Mouse (Mus musculus): ENCODE measurements around the gene Smyd5. TPM values are rescaled to one million over a fixed set of nuclear protein-coding genes. Genes with fewer than 3 reads are reported as not detected.

Gene Smyd5
- 10.1 and 10.9 TPM in 2 replicates for polyA plus RNA-seq (2015; fragmentation: Nextera tagmentation; extraction: Ambion mirVana)

DNA sequence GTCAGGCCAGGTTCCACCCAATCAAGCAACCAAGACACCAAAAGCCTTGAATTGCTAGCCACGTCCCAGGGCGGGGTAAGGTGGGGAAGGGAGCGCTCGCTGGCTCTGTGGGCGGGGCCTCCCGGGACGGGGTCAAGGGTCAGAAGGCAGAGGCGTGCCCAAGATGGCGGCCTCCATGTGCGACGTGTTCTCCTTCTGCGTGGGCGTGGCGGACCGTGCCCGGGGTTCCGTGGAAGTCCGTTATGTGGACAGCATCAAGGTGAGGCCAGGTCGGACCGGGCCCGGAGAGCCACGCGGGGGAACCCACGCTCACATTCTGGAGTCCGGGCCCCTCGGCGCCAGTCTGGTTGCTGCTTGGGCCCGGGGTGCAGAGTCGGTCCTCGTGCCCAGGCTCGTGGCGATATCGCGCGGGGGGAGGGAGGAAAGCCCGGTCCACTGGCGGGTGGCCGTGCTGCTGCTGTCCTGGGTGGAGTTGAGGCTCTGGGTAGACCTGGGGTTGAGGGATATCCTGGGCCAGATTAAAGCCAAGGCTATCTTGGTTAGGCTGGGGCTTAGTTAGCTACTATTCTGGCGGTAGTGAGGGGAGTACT lies at the start of gene Smyd5:
Smyd5 (plus strand) TSS at position 148 of the 590 bp plus-strand sequence.
- no peaks in the 10 kb centered on the region for H3K4me1 ChIP-seq (replicated peaks; ENCODE audit: control insufficient read depth, insufficient read depth, low read length)
- no peaks in the 10 kb centered on the region for H3K9me3 ChIP-seq (ENCODE audit: control insufficient read depth)
- H3K36me3 ChIP-seq (ENCODE audit: control insufficient read depth, insufficient read depth) = no peaks in the 10 kb centered on the region
- no peaks in the 10 kb centered on the region for H3K27me3 ChIP-seq (replicated peaks; ENCODE audit: control insufficient read depth, insufficient read depth, low read length)
- H3K9ac ChIP-seq (ENCODE audit: low read depth, low read length) = peak within 1 kb of the TSS; percentile 49
- TF ChIP-seq CTCF (IDR thresholded peaks at IDR 0.05; ENCODE audit: low read depth) = no peak
- H3K4me3 ChIP-seq (ENCODE audit: low read depth, low read length) = peak within 1 kb of the TSS; percentile 77
- H3K4me2 ChIP-seq (replicated peaks; ENCODE audit: low read depth) = peak within 1 kb of the TSS; percentile 94
- peak; percentile 92 for ATAC-seq
- WGBS = 0% methylated on average over 38 of the region's 39 CpGs
- H3K27ac ChIP-seq (ENCODE audit: low read depth, low read length) = no peak within 1 kb of the TSS

DNA sequence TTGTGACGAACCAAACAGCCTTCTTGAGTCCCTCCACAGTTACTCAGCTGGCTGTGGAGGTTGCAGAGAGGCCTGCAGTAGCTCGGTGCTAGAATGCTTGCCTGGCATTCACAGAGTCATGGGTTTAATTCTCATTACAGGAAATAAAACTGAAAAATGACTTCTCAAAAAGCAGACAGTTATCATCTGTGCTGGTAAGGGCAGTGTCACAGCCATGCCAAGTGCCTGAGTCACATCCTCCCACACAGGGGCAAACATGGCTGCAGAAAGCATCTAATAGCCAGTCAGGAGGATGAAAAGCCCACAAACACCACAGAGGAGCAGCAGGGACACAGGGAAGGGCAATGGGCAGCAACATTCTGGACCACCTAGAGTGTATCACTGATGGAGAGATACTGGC lies 49.0 kb upstream of the Smyd5 start:
- H3K4me1 ChIP-seq (replicated peaks; ENCODE audit: control insufficient read depth, insufficient read depth, low read length) = no peaks in the 10 kb centered on the region

DNA sequence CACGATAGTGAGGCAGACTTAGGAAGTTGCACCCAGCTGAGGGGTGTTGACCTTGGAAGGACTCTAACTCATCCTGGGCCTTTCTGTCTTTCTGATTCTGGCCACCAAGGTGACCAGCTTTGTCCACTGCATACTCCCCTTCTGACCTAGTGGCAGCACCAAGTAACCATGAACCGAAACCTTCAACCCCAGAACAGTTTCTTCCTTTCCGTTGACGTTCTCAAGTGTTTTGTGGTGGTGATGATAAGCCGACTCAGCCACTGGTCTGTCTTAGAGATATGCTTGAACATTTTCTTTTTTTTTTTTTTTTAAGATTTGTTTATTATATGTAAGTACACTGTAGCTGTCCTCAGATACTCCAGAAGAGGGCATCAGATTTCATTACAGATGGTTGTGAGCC lies 43.2 kb upstream of the Smyd5 start:
- 65% methylated on average over 5 of the region's 5 CpGs for WGBS
- Histone ChIP-seq H3K36me3 (ENCODE audit: control insufficient read depth, insufficient read depth) (no peaks in the 10 kb centered on the region), H3K9ac (ENCODE audit: low read depth, low read length) (no peak overlapping the region), H3K4me1 (replicated peaks; ENCODE audit: control insufficient read depth, insufficient read depth, low read length) (no peaks in the 10 kb centered on the region), H3K9me3 (ENCODE audit: control insufficient read depth) (no peaks in the 10 kb centered on the region), H3K27ac (ENCODE audit: low read depth, low read length) (no peak overlapping the region), H3K4me3 (ENCODE audit: low read depth, low read length) (no peak overlapping the region), H3K4me2 (replicated peaks; ENCODE audit: low read depth) (no peak overlapping the region), H3K27me3 (replicated peaks; ENCODE audit: control insufficient read depth, insufficient read depth, low read length) (no peaks in the 10 kb centered on the region)
- no peak for TF ChIP-seq CTCF (IDR thresholded peaks at IDR 0.05; ENCODE audit: low read depth)
- no peak for ATAC-seq

More for the DNA sequence above, 49.0 kb upstream of the Smyd5 start:
- TF ChIP-seq CTCF (IDR thresholded peaks at IDR 0.05; ENCODE audit: low read depth) = no peak
- Histone ChIP-seq H3K9me3 (ENCODE audit: control insufficient read depth) (no peaks in the 10 kb centered on the region), H3K27ac (ENCODE audit: low read depth, low read length) (no peak overlapping the region), H3K9ac (ENCODE audit: low read depth, low read length) (no peak overlapping the region), H3K4me2 (replicated peaks; ENCODE audit: low read depth) (no peak overlapping the region), H3K27me3 (replicated peaks; ENCODE audit: control insufficient read depth, insufficient read depth, low read length) (no peaks in the 10 kb centered on the region), H3K36me3 (ENCODE audit: control insufficient read depth, insufficient read depth) (no peaks in the 10 kb centered on the region), H3K4me3 (ENCODE audit: low read depth, low read length) (no peak overlapping the region)
- WGBS = 78% methylated on average over 2 of the region's 2 CpGs
- no peak for ATAC-seq

DNA sequence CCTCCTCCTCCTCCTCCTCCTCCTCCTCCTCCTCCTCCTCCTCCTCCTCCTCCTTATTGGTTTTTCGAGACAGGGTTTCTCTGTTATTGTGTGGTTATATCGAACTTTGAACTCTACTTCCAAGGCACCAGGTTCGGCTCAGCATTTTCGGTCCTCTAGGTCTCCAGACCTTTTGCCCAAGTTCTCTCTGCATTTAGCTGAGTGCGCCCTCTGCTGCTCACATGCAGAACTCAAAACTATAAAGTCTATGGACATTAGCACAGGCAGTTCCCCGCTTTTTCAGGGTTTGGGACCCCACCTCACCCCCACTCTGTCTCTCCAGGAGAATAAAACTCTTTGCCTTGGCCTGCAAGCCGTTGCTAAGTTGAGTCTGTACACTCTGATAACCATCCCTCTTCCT lies 40.0 kb upstream of the Smyd5 start:
- Histone ChIP-seq H3K27ac (ENCODE audit: low read depth, low read length) (no peak overlapping the region), H3K4me1 (replicated peaks; ENCODE audit: control insufficient read depth, insufficient read depth, low read length) (no peaks in the 10 kb centered on the region), H3K9me3 (ENCODE audit: control insufficient read depth) (no peaks in the 10 kb centered on the region), H3K4me2 (replicated peaks; ENCODE audit: low read depth) (no peak overlapping the region), H3K27me3 (replicated peaks; ENCODE audit: control insufficient read depth, insufficient read depth, low read length) (no peaks in the 10 kb centered on the region), H3K4me3 (ENCODE audit: low read depth, low read length) (no peak overlapping the region), H3K9ac (ENCODE audit: low read depth, low read length) (no peak overlapping the region), H3K36me3 (ENCODE audit: control insufficient read depth, insufficient read depth) (no peaks in the 10 kb centered on the region)
- 13% methylated on average over 6 of the region's 7 CpGs for WGBS
- TF ChIP-seq CTCF (IDR thresholded peaks at IDR 0.05; ENCODE audit: low read depth) = peak; percentile 88
- 0 out of 2 replicates have a peak, but pooled peaks have one; percentile 47 for ATAC-seq

DNA sequence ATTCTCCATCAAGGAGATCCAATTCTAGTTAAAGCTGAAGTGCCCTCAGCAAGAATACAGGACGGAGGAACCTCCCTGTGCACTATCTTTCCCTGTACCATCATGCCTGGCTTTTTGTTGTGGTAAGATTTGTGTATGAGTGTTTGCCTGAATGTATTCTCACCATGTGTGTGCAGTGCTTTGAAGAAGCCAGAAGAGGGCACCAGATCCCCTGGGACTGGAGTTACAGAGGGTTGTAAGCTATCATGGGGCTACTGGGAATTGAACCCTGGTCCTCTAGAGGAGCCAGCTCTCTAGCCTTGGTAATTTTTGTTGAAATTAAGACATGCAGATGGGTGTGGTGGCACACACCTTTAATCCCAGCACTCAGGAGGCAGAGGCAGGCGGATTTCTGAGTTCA lies 36.4 kb upstream of the Smyd5 start:
- no peaks in the 10 kb centered on the region for H3K27me3 ChIP-seq (replicated peaks; ENCODE audit: control insufficient read depth, insufficient read depth, low read length)
- H3K4me3 ChIP-seq (ENCODE audit: low read depth, low read length) = no peak overlapping the region
- no peaks in the 10 kb centered on the region for H3K36me3 ChIP-seq (ENCODE audit: control insufficient read depth, insufficient read depth)
- ATAC-seq = no peak
- no peaks in the 10 kb centered on the region for H3K9me3 ChIP-seq (ENCODE audit: control insufficient read depth)
- no peaks in the 10 kb centered on the region for H3K4me1 ChIP-seq (replicated peaks; ENCODE audit: control insufficient read depth, insufficient read depth, low read length)
- H3K27ac ChIP-seq (ENCODE audit: low read depth, low read length) = no peak overlapping the region
- H3K4me2 ChIP-seq (replicated peaks; ENCODE audit: low read depth) = no peak overlapping the region
- TF ChIP-seq CTCF (IDR thresholded peaks at IDR 0.05; ENCODE audit: low read depth) = 0 out of 2 replicates have a peak, but pooled peaks have one; percentile 12
- H3K9ac ChIP-seq (ENCODE audit: low read depth, low read length) = no peak overlapping the region
- WGBS = 83% methylated on average over 2 of the region's 2 CpGs

DNA sequence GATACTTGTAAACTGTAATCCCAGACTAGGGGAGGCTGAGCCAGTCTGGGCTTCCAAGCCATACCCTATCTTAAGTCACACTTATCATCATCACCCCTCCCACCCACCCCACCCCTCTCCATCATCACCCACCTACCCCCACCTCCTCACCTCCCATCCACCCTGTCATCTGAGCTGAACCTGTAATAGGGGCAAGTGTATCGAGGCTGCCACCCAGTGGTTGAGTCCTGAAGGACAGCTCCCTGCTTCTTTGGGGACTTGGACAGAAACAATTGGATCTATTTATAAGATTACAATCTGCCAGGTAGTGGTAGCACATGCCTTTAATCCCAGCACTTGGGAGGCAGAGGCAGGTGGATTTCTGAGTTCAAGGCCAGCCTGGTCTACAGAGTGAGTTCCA lies 34.6 kb upstream of the Smyd5 start:
- no peaks in the 10 kb centered on the region for H3K36me3 ChIP-seq (ENCODE audit: control insufficient read depth, insufficient read depth)
- 29% methylated on average over 1 of the region's 1 CpGs for WGBS
- no peaks in the 10 kb centered on the region for H3K9me3 ChIP-seq (ENCODE audit: control insufficient read depth)
- no peak overlapping the region for H3K4me2 ChIP-seq (replicated peaks; ENCODE audit: low read depth)
- H3K9ac ChIP-seq (ENCODE audit: low read depth, low read length) = no peak overlapping the region
- H3K4me3 ChIP-seq (ENCODE audit: low read depth, low read length) = no peak overlapping the region
- no peak overlapping the region for H3K27ac ChIP-seq (ENCODE audit: low read depth, low read length)
- H3K27me3 ChIP-seq (replicated peaks; ENCODE audit: control insufficient read depth, insufficient read depth, low read length) = no peaks in the 10 kb centered on the region
- TF ChIP-seq CTCF (IDR thresholded peaks at IDR 0.05; ENCODE audit: low read depth) = peak; percentile 75
- no peaks in the 10 kb centered on the region for H3K4me1 ChIP-seq (replicated peaks; ENCODE audit: control insufficient read depth, insufficient read depth, low read length)
- no peak for ATAC-seq

Data from intestine, postnatal 0 days (tissue).